Mouse (Mus musculus) MEL (cell line): ENCODE data around the gene Nrcam. TPM values are rescaled to one million over a fixed set of nuclear protein-coding genes. Genes with fewer than 3 reads are reported as not detected.

Experiments used
- DNase-seq: peaks from one replicate; pipeline ENCODE4 v3.0.0; 2011; ENCODE audit warnings: low read depth, low spot score
- H3K27ac ChIP-seq: 2 replicates; pipeline ENCODE4 v1.5.1; 2012; ENCODE audit warnings: low read depth, mild to moderate bottlenecking, control low read depth, low read length, moderate library complexity; ENCODE audit not compliant: control insufficient read depth
- H3K27me3 ChIP-seq, 2 experiments: fragments of 150-350 bp in 1 of 2; sonication (generic) in 1 of 2; 2 replicates each; pipeline ENCODE4 v1.6.1; 2012; ENCODE audit warnings: low read length in 2 of 2, mild to moderate bottlenecking in 2 of 2, improper control_type of control experiment in 1 of 2, moderate library complexity in 1 of 2; ENCODE audit not compliant: insufficient read depth in 2 of 2, control insufficient read depth in 1 of 2
- H3K36me3 ChIP-seq, 2 experiments: 2 replicates each; pipeline ENCODE4 v1.6.1; 2012 to 2014; ENCODE audit warnings: low read length in 2 of 2, improper control_type of control experiment in 1 of 2, inconsistent platforms in 1 of 2, mild to moderate bottlenecking in 1 of 2; ENCODE audit not compliant: insufficient read depth in 2 of 2, control insufficient read depth in 1 of 2
- H3K4me1 ChIP-seq, 2 experiments: fragments of 150-350 bp in 1 of 2; sonication (generic) in 1 of 2; 2 replicates each; pipeline ENCODE4 v1.6.1; 2012; ENCODE audit warnings: low read length in 2 of 2, improper control_type of control experiment in 1 of 2, mild to moderate bottlenecking in 1 of 2; ENCODE audit not compliant: insufficient read depth in 2 of 2, control insufficient read depth in 1 of 2
- H3K4me3 ChIP-seq, 2 experiments: fragments of 150-350 bp in 1 of 2; sonication (generic) in 1 of 2; 2 replicates each; pipeline ENCODE4 v1.5.1; 2012; ENCODE audit warnings: low read depth in 2 of 2, low read length in 2 of 2, mild to moderate bottlenecking in 2 of 2, moderate library complexity in 2 of 2, control low read depth in 1 of 2, improper control_type of control experiment in 1 of 2; ENCODE audit not compliant: control insufficient read depth in 1 of 2, insufficient read depth in 1 of 2
- H3K79me2 ChIP-seq: 2 replicates; pipeline ENCODE4 v1.6.1; 2012; ENCODE audit warnings: mild to moderate bottlenecking, low read length, moderate library complexity; ENCODE audit not compliant: control insufficient read depth, poor library complexity, insufficient read depth
- H3K9ac ChIP-seq: 2 replicates; pipeline ENCODE4 v1.6.1; 2012; ENCODE audit warnings: low read depth, mild to moderate bottlenecking, control low read depth, low read length, moderate library complexity; ENCODE audit not compliant: control insufficient read depth, poor library complexity, severe bottlenecking
- H3K9me3 ChIP-seq: fragments of 150-350 bp; sonication (generic); replicated peaks from 2 replicates; pipeline ENCODE4 v1.6.1; 2012; ENCODE audit warnings: mild to moderate bottlenecking, low read length, improper control_type of control experiment, moderate library complexity; ENCODE audit not compliant: insufficient read depth
- CTCF ChIP-seq, 3 experiments: IDR thresholded peaks in 2 of 3; conservative IDR thresholded peaks in 1 of 3; 2 replicates each; pipeline ENCODE4 v1.5.1; 2011 to 2012; ENCODE audit warnings: low read length in 3 of 3, low read depth in 2 of 3, mild to moderate bottlenecking in 2 of 3, improper control_type of control experiment in 1 of 3, inconsistent platforms in 1 of 3, mixed read lengths in 1 of 3, moderate library complexity in 1 of 3; ENCODE audit not compliant: control insufficient read depth in 1 of 3, insufficient read depth in 1 of 3, poor library complexity in 1 of 3, severe bottlenecking in 1 of 3
- E2F4 ChIP-seq: IDR thresholded peaks from 2 replicates; pipeline ENCODE4 v1.6.1; 2011; ENCODE audit warnings: low read depth, low read length, improper control_type of control experiment, borderline replicate concordance
- ELF1 ChIP-seq: IDR thresholded peaks from 2 replicates; pipeline ENCODE4 v1.6.1; 2014; ENCODE audit warnings: low read depth, mild to moderate bottlenecking, inconsistent platforms, low read length, improper control_type of control experiment, moderate library complexity
- EP300 ChIP-seq, 2 experiments: IDR thresholded peaks; 2 replicates each; pipeline ENCODE4 v1.6.1; 2011; ENCODE audit warnings: improper control_type of control experiment in 2 of 2, low read length in 2 of 2, low read depth in 1 of 2, mild to moderate bottlenecking in 1 of 2
- ETS1 ChIP-seq: IDR thresholded peaks from 2 replicates; pipeline ENCODE4 v1.6.1; 2012; ENCODE audit warnings: low read depth, mild to moderate bottlenecking, inconsistent platforms, low read length, improper control_type of control experiment, moderate library complexity
- GABPA ChIP-seq: IDR thresholded peaks from 2 replicates; pipeline ENCODE4 v1.6.1; 2012; ENCODE audit warnings: low read depth, mild to moderate bottlenecking, inconsistent platforms, low read length, improper control_type of control experiment, moderate library complexity
- JUND ChIP-seq: IDR thresholded peaks from 2 replicates; pipeline ENCODE4 v1.6.1; 2011; ENCODE audit warnings: low read depth, mild to moderate bottlenecking, improper control_type of control experiment, low read length
- MAFK ChIP-seq: IDR thresholded peaks from 2 replicates; pipeline ENCODE4 v1.6.1; 2011; ENCODE audit warnings: low read depth, mild to moderate bottlenecking, low read length, improper control_type of control experiment, borderline replicate concordance
- MEF2A ChIP-seq: IDR thresholded peaks from 2 replicates; pipeline ENCODE4 v1.6.1; 2014; ENCODE audit warnings: low read depth, mild to moderate bottlenecking, inconsistent platforms, low read length, improper control_type of control experiment; ENCODE audit not compliant: poor library complexity, insufficient replicate concordance, severe bottlenecking; ENCODE audit errors: extremely low read depth
- MXI1 ChIP-seq: IDR thresholded peaks from 2 replicates; pipeline ENCODE4 v1.6.1; 2011; ENCODE audit warnings: mild to moderate bottlenecking, low read depth, low read length, improper control_type of control experiment
- MYB ChIP-seq: IDR thresholded peaks from 2 replicates; pipeline ENCODE4 v1.6.1; 2011; ENCODE audit warnings: mild to moderate bottlenecking, low read depth, low read length, improper control_type of control experiment
- MYC ChIP-seq: IDR thresholded peaks from 2 replicates; pipeline ENCODE4 v1.6.1; 2011; ENCODE audit warnings: low read depth, mild to moderate bottlenecking, low read length, improper control_type of control experiment, moderate library complexity
- NELFE ChIP-seq: IDR thresholded peaks from 2 replicates; pipeline ENCODE4 v1.6.1; 2011; ENCODE audit warnings: low read depth, low read length, improper control_type of control experiment
- NRF1 ChIP-seq: IDR thresholded peaks from 2 replicates; pipeline ENCODE4 v1.6.1; 2014; ENCODE audit warnings: low read depth, mild to moderate bottlenecking, inconsistent platforms, low read length, improper control_type of control experiment, moderate library complexity; ENCODE audit not compliant: poor library complexity, insufficient read depth, severe bottlenecking
- POLR2A ChIP-seq, 2 experiments: IDR thresholded peaks; 2 replicates each; pipeline ENCODE4 v1.6.1; 2011 to 2012; ENCODE audit warnings: low read length in 2 of 2, mild to moderate bottlenecking in 2 of 2, control low read depth in 1 of 2, improper control_type of control experiment in 1 of 2, low read depth in 1 of 2, moderate library complexity in 1 of 2; ENCODE audit not compliant: control insufficient read depth in 1 of 2, insufficient read depth in 1 of 2, poor library complexity in 1 of 2
- POLR2AphosphoS2 ChIP-seq: IDR thresholded peaks from 2 replicates; pipeline ENCODE4 v1.6.1; 2011; ENCODE audit warnings: low read length, improper control_type of control experiment
- POLR2AphosphoS5 ChIP-seq: IDR thresholded peaks from 2 replicates; pipeline ENCODE4 v1.6.1; 2012; ENCODE audit warnings: low read depth, borderline replicate concordance, mild to moderate bottlenecking, inconsistent platforms, low read length, moderate library complexity, mixed read lengths
- SIN3A ChIP-seq: IDR thresholded peaks from 2 replicates; pipeline ENCODE4 v1.6.1; 2012; ENCODE audit warnings: low read length, improper control_type of control experiment, inconsistent platforms
- TAL1 ChIP-seq: IDR thresholded peaks from 2 replicates; pipeline ENCODE4 v1.6.1; 2012; ENCODE audit warnings: mild to moderate bottlenecking, inconsistent platforms, low read length, moderate library complexity, mixed read lengths
- TCF12 ChIP-seq: IDR thresholded peaks from 2 replicates; pipeline ENCODE4 v1.6.1; 2014; ENCODE audit warnings: low read depth, mild to moderate bottlenecking, inconsistent platforms, low read length, improper control_type of control experiment, moderate library complexity
- USF2 ChIP-seq, 2 experiments: IDR thresholded peaks; 2 replicates each; pipeline ENCODE4 v1.6.1; 2011 to 2012; ENCODE audit warnings: improper control_type of control experiment in 2 of 2, low read length in 2 of 2, borderline replicate concordance in 1 of 2, inconsistent platforms in 1 of 2, low read depth in 1 of 2, mild to moderate bottlenecking in 1 of 2; ENCODE audit not compliant: insufficient read depth in 1 of 2
- ZC3H11A ChIP-seq: IDR thresholded peaks from 2 replicates; pipeline ENCODE4 v1.6.1; 2012; ENCODE audit warnings: low read depth, mild to moderate bottlenecking, inconsistent platforms, low read length, improper control_type of control experiment
- ZKSCAN1 ChIP-seq: IDR thresholded peaks from 2 replicates; pipeline ENCODE4 v1.6.1; 2012; ENCODE audit warnings: low read depth, mild to moderate bottlenecking, inconsistent platforms, low read length, improper control_type of control experiment, moderate library complexity
- ZNF384 ChIP-seq: IDR thresholded peaks from 2 replicates; pipeline ENCODE4 v1.6.1; 2012; ENCODE audit warnings: low read depth, mild to moderate bottlenecking, inconsistent platforms, low read length, improper control_type of control experiment
- polyA plus RNA-seq, 2 experiments: library from polyadenylated mRNA; stranded (reverse) in 1 of 2; unstranded in 1 of 2; fragments of >175 nt in 1 of 2; fragments of >200 nt in 1 of 2; gene quantifications; 2 replicates each; pipeline versions ENCODE4 v1.2.1 to v1.2.4; 2012; ENCODE audit warnings: low replicate concordance in 2 of 2, low read depth in 1 of 2; ENCODE audit not compliant: insufficient read length in 2 of 2, insufficient read depth in 1 of 2, missing spikeins in 1 of 2
- total RNA-seq: library from RNA; depleted of rRNA; stranded (reverse); fragments of 300-350 nt; gene quantifications from 2 replicates; pipeline ENCODE4 v1.2.3, GENCODE M21; 2012

Nrcam gene
- total and polyA plus RNA-seq, 3 experiments: not detected

GRCm38 (mm10) chr12:44617488-44617887 lies 288.8 kb downstream of the Nrcam start:
- H3K79me2 ChIP-seq: no peaks in the 10 kb centered on the region
- H3K4me1 ChIP-seq: no peaks in the 10 kb centered on the region
- H3K4me3 ChIP-seq: no peak overlapping the region
- no peak overlapping the region for H3K27ac ChIP-seq
- no peaks in the 10 kb centered on the region for H3K36me3 ChIP-seq
- DNase-seq: no peak
- H3K27me3 ChIP-seq: no peaks in the 10 kb centered on the region
- H3K9ac ChIP-seq: no peak overlapping the region
- TF ChIP-seq USF2 (IDR thresholded peaks at IDR 0.05; ENCODE audit: borderline replicate concordance in 1 of 2, insufficient read depth in 1 of 2, low read depth in 1 of 2, low read length in 2 of 2): no peak
- no peak for TF ChIP-seq GABPA
- no peak for TF ChIP-seq ELF1
- no peak for TF ChIP-seq EP300 (IDR thresholded peaks at IDR 0.05; ENCODE audit: low read depth in 1 of 2, low read length in 2 of 2)
- TF ChIP-seq JUND: no peak
- no peak for TF ChIP-seq ZC3H11A
- no peak for TF ChIP-seq ETS1
- H3K9me3 ChIP-seq: no peaks in the 10 kb centered on the region

DNA sequence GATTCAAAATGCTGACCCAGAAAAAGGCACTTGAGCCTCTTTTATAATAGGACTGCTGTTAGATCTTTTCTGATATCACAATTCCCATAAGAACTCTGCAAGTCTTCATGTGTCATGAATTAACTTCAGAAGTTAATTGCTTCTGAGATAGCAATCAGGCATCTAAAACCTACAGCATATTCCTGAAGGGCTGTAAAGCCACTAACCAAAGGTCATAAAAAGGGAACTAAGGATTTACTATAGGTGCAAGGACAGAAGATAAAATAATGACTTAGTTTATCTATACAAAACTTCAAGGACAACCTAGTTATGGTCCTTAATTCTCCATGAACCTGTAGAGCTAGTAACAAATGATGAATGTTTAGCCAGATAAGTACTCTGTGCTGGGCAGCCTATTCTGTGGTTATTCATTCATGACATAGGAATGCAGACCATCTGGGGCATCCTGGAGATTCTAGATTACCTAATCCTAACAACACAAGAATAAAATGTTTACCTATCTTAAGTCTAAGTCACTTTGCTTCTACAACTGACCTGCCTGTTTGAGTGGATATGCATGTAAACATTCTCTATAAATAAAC lies 310.7 kb downstream of the Nrcam start:
- Histone ChIP-seq H3K36me3 (no peaks in the 10 kb centered on the region), H3K4me1 (no peaks in the 10 kb centered on the region), H3K4me3 (no peak overlapping the region), H3K9ac (no peak overlapping the region), H3K79me2 (no peaks in the 10 kb centered on the region), H3K27me3 (no peaks in the 10 kb centered on the region), H3K9me3 (no peaks in the 10 kb centered on the region), H3K27ac (no peak overlapping the region)
- TF ChIP-seq SIN3A (no peak), ZKSCAN1 (no peak), ELF1 (no peak), NRF1 (no peak), POLR2A (IDR thresholded peaks at IDR 0.05; ENCODE audit: control insufficient read depth in 1 of 2, insufficient read depth in 1 of 2, low read depth in 1 of 2, low read length in 2 of 2, poor library complexity in 1 of 2) (no peak), TCF12 (no peak), MAFK (no peak), CTCF (IDR thresholded peaks at IDR 0.05 in 2 of 3, conservative IDR thresholded peaks at IDR 0.05 in 1 of 3; ENCODE audit: control insufficient read depth in 1 of 3, insufficient read depth in 1 of 3, low read depth in 2 of 3, low read length in 3 of 3, poor library complexity in 1 of 3, severe bottlenecking in 1 of 3) (no peak), POLR2AphosphoS5 (no peak), POLR2AphosphoS2 (no peak), ZNF384 (no peak), JUND (no peak), TAL1 (no peak), MYB (no peak), ETS1 (no peak), E2F4 (no peak), MYC (no peak), NELFE (no peak), MEF2A (no peak), MXI1 (no peak)
- DNase-seq: no peak
